Mouse (Mus musculus) limb, embryonic 12.5 days (tissue): Measurements from ENCODE around the gene Actr1b. TPM values are rescaled to one million over a fixed set of nuclear protein-coding genes. Genes with fewer than 3 reads are reported as not detected.
"Not testable (repeated sequence)": the region's sequence is repeated elsewhere in the genome, so short reads cannot be mapped to it uniquely, and the experiment has no call there.

ENCODE experiments used
- ATAC-seq: fragments of 200-750 bp; cut with Nextera tagmentation; 2 replicates; pipeline ENCODE4 v1.8.0; 2017; ENCODE audit warnings: low read depth, moderate TSS enrichment; ENCODE audit not compliant: insufficient number of reproducible peaks, insufficient read depth, low FRiP score, low TSS enrichment
- H3K27ac ChIP-seq: fragments of 300-500 bp; sonication (generic); 2 replicates; pipeline ENCODE4 v1.5.1; 2016; ENCODE audit warnings: mild to moderate bottlenecking, moderate library complexity
- H3K27me3 ChIP-seq: fragments of 300-500 bp; sonication (generic); 2 replicates; pipeline ENCODE4 v1.6.1; 2016; ENCODE audit warnings: mild to moderate bottlenecking, moderate library complexity
- H3K36me3 ChIP-seq: fragments of 300-500 bp; sonication (generic); 2 replicates; pipeline ENCODE4 v1.6.1; 2016; ENCODE audit warnings: mild to moderate bottlenecking, moderate library complexity
- H3K4me1 ChIP-seq: fragments of 300-500 bp; sonication (generic); replicated peaks from 2 replicates; pipeline ENCODE4 v1.6.1; 2016
- H3K4me2 ChIP-seq: fragments of 300-500 bp; sonication (generic); 2 replicates; pipeline ENCODE4 v1.6.1; 2016; ENCODE audit warnings: mild to moderate bottlenecking, moderate library complexity
- H3K4me3 ChIP-seq: fragments of 300-500 bp; sonication (generic); replicated peaks from 2 replicates; pipeline ENCODE4 v1.5.1; 2016; ENCODE audit warnings: mild to moderate bottlenecking
- H3K9ac ChIP-seq: fragments of 300-500 bp; sonication (generic); replicated peaks from 2 replicates; pipeline ENCODE4 v1.6.1; 2016; ENCODE audit warnings: mild to moderate bottlenecking, moderate library complexity
- H3K9me3 ChIP-seq: fragments of 300-500 bp; sonication (generic); 2 replicates; pipeline ENCODE4 v1.6.1; 2016; ENCODE audit warnings: mild to moderate bottlenecking, moderate library complexity
- WGBS: fragments of 180-500 bp; shearing (Covaris S2); methylation state at CpG from one replicate; pipeline ENCODE4 v1.1.7; 2016; 5-methylcytosine and 5-hydroxymethylcytosine counted together
- polyA plus RNA-seq: library from polyadenylated mRNA; unstranded; fragments of >200 nt; fragmentation: Nextera tagmentation; extraction: Ambion mirVana; gene quantifications from 2 replicates; pipeline ENCODE4 v1.2.1, GENCODE M21; 2016

Gene Actr1b
- polyA plus RNA-seq, 1 experiment from 2014 or later: 114 TPM

DNA sequence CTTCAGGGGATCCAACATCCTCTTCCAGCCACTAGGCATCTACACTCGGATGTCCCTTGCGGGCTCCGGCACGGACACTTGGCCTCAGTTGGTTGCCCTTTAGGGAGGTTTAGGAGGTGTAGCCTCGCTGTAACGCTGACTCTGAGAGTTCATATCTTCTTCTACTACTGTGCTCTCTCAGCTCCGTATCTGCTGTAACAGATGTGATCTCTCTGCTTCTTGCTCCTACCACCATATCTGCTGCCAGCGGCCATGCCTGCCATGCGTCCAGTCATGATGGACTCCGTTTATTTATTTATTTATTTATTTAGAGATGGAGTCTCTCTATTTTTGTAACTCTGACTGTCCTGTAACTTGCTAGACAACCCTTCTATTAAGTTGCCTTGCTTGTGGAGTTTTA lies 43.0 kb downstream of the Actr1b start:
- 90% methylated on average over 10 of the region's 10 CpGs for WGBS
- Histone ChIP-seq H3K36me3 (no peaks in the 10 kb centered on the region), H3K4me1 (peaks cover 4% of the 10 kb centered on the region; the same call in 1 of the 2 replicates), H3K4me2 (no peak overlapping the region), H3K27ac (no peak overlapping the region), H3K9ac (no peak overlapping the region), H3K9me3 (no peaks in the 10 kb centered on the region), H3K27me3 (no peaks in the 10 kb centered on the region), H3K4me3 (no peak overlapping the region)
- no peak for ATAC-seq

DNA sequence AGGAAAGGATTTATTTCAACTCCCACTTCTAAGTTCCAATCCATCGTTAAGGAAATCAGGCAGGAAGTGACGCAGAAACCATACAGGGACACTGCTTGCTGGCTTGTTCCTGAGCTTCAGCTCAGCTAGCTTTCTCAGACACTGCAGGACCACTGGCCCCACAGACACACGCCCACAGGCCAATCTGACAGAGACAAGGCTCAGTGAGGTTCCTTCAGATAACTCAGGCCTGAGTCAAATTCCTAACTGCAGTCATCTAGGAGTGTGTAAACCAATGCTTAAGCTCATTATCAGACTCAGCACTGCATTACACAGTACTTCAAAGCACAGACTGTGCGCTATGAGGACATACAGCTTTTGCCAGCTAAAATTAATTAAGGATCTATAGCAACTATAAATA lies 44.0 kb downstream of the Actr1b start:
- no peaks in the 10 kb centered on the region for H3K36me3 ChIP-seq
- H3K4me1 ChIP-seq: peaks cover 7% of the 10 kb centered on the region; the same call in 1 of the 2 replicates
- H3K9ac ChIP-seq: no peak overlapping the region
- no peak for ATAC-seq
- no peak overlapping the region for H3K27ac ChIP-seq
- H3K4me2 ChIP-seq: no peak overlapping the region
- H3K4me3 ChIP-seq: no peak overlapping the region
- WGBS: 63% methylated on average over 4 of the region's 4 CpGs
- no peaks in the 10 kb centered on the region for H3K9me3 ChIP-seq
- no peaks in the 10 kb centered on the region for H3K27me3 ChIP-seq

DNA sequence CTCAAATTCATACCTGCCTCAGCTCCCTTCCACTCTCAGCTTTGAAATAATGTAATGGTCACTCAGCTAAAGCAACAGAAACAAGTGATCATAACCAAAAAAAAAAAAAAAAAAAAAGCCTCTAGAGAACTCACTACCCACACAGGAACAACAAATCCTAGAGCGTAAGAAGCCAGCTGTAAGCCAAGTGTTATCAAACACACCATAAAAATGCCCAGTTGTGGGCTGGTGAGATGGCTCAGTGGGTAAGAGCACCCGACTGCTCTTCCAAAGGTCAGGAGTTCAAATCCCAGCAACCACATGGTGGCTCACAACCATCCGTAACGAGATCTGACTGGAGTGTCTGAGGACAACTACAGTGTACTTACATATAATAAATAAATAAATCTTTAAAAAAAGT lies 46.2 kb downstream of the Actr1b start:
- H3K4me2 ChIP-seq, H3K27me3 ChIP-seq, H3K4me3 ChIP-seq, ATAC-seq, H3K36me3 ChIP-seq, H3K4me1 ChIP-seq, H3K9ac ChIP-seq, H3K9me3 ChIP-seq, H3K27ac ChIP-seq: not testable (repeated sequence)
- 48% methylated on average over 4 of the region's 4 CpGs for WGBS

DNA sequence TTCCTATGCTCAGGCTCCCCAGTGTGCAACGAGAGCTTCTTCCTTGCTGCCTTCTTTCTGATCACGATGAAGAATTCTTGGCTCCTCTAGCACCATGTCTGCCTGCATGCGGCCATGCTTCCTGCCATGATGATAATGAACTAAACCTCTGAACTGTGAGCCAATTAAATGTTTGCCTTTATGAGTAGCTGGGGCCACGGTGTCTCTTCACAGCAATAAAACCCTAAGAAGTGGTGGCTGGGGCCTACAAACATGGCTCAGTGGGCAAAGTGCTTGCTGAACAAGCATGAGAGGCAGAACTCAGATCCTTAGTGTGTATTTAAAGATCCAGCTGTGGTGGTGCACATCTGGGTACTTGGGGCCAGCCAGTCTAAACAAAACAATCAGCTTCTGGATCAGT lies 48.3 kb downstream of the Actr1b start:
- Histone ChIP-seq H3K9ac (no peak overlapping the region), H3K4me3 (no peak overlapping the region), H3K9me3 (no peaks in the 10 kb centered on the region), H3K4me2 (no peak overlapping the region), H3K27me3 (no peaks in the 10 kb centered on the region), H3K4me1 (peaks cover 9% of the 10 kb centered on the region; the same call in 1 of the 2 replicates), H3K27ac (no peak overlapping the region), H3K36me3 (no peaks in the 10 kb centered on the region)
- 42% methylated on average over 4 of the region's 4 CpGs for WGBS
- no peak for ATAC-seq

DNA sequence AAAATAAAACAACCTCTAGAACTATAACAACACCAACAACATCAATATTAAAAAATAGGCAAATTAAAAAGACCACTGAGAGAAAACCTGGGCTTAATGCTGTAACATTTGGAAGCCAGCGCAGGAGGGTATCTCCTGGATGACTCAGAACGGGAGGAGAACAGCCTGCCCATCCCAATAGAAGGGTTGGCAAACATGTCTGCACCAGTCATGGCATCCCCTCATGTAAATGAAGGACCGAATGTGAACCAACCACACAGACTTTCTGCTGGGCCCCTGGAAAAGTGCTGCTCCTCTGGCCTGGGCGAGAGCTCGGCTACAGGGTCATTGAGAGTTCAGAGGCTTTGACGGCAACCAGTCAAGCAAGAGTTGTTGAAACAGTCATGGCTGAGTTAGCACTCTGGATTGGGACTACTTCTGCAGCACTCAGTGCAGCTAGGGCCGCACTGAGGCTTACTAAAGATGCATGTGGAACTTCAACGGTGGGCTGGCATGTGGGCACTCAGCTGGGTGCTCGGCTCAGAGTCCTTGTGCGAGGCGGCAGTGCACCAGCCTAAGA lies 49.0 kb downstream of the Actr1b start:
- 74% methylated on average over 11 of the region's 11 CpGs for WGBS

DNA sequence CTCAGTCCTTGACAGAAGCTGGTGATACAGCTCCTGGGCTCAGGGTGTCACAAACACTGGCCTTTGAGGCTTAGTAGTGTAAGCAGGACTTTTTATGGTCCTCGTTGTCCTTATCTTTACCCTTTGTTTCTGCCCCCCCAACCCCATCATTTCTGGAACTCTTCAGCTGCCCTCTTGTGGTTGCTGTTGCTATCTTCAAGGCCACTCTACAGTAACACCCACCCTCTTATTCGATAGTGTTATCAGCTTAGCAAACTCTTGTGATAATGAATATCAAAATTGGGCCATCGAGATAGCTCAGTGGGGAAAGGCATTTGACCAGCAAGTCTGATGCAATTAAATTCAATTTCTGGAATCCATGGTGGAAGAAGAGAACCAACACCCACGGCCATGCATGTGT lies 49.8 kb downstream of the Actr1b start:
- no peaks in the 10 kb centered on the region for H3K27me3 ChIP-seq
- no peak for ATAC-seq
- H3K4me2 ChIP-seq: no peak overlapping the region
- no peaks in the 10 kb centered on the region for H3K36me3 ChIP-seq
- no peak overlapping the region for H3K4me3 ChIP-seq
- no peak overlapping the region for H3K27ac ChIP-seq
- no peak overlapping the region for H3K9ac ChIP-seq
- WGBS: 66% methylated on average over 4 of the region's 4 CpGs
- no peaks in the 10 kb centered on the region for H3K9me3 ChIP-seq
- H3K4me1 ChIP-seq: peaks cover 9% of the 10 kb centered on the region; the same call in 1 of the 2 replicates

More for the DNA sequence above, 49.0 kb downstream of the Actr1b start:
- no peaks in the 10 kb centered on the region for H3K36me3 ChIP-seq
- no peak overlapping the region for H3K4me3 ChIP-seq
- H3K9ac ChIP-seq: no peak overlapping the region
- H3K4me1 ChIP-seq: peaks cover 9% of the 10 kb centered on the region; the same call in 1 of the 2 replicates
- no peak for ATAC-seq
- no peaks in the 10 kb centered on the region for H3K9me3 ChIP-seq
- H3K27me3 ChIP-seq: no peaks in the 10 kb centered on the region
- peak overlapping the region; percentile 30; the same call in 1 of the 2 replicates for H3K27ac ChIP-seq
- no peak overlapping the region for H3K4me2 ChIP-seq

DNA sequence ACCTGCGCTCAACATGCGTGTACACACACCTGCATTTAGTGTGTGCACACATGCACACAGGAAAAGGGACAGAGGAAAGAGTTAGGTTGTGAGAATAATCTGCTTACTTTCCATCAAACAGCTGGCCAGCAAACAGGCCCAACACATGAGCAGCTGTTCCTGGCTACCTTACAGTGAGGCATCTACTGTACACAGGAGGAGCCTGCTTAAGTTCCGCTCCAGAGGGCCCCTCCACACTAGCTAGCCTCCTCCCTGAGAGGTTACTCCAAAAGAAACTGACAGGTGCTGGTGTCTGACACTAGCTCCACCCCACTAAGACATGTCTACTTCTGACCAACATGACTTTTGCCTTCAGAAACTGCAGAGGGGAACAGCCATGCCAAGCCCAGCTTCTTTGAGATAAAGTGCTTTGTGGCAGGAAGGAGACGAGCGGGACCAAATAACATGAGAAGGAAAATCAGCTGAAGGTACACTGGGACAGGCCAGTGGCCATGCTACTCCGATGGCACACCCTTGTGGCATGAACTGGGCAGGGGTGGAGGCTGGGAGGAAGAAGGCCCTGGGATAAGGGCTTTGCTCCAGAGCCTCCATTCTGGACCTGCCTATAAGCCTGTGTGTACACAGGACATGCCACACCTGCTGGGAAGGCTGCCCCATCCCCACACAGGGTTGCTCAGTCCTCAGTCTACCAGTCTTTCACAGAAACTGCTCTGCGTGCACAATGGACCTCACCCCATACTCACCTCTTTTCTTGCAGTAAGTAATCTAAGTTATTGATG lies 55.4 kb downstream of the Actr1b start:
- 85% methylated on average over 7 of the region's 7 CpGs for WGBS
- H3K9me3 ChIP-seq: no peaks in the 10 kb centered on the region

DNA sequence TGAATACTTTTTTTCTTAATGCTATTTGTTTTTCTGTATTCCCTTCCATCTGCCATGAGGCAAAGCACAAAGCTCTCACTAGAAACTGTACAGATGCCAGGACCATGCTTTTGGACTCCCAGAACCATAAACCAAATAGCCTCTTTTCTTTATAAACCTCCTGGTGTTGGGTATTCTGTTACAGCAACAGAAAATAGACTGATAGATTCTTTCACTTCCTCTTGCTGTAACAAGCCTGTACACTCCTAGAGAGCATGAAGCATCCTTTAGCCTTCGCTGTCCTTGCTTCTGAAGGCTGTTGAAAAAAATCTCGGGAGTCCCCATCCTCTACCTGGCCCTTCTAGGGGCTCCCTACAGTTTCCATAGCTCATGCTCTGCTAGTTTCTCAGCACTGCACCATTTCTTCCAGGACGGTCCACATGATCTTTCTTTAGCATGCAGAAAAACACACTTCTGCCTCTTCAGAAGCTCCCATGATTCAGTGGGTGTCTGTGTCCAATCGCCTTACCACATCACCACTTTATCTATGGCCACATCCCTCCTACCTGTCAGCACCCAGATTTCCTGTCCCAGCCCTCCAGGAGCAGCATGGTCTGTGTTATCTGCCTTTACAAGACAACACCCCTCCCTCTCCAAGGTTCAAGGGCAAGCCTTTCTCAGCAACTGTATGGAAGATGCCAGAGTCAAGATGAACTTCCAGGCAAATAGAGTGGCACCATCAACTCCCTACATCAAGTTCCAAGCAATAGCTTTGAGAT lies 56.4 kb downstream of the Actr1b start:
- Histone ChIP-seq H3K36me3 (no peaks in the 10 kb centered on the region), H3K9ac (no peak overlapping the region), H3K4me3 (no peak overlapping the region), H3K9me3 (no peaks in the 10 kb centered on the region), H3K4me1 (no peaks in the 10 kb centered on the region), H3K27ac (no peak overlapping the region), H3K27me3 (no peaks in the 10 kb centered on the region), H3K4me2 (no peak overlapping the region)
- no peak for ATAC-seq
- WGBS: 85% methylated on average over 4 of the region's 4 CpGs

More for the DNA sequence above, 55.4 kb downstream of the Actr1b start:
- no peak overlapping the region for H3K27ac ChIP-seq
- no peaks in the 10 kb centered on the region for H3K36me3 ChIP-seq
- no peak overlapping the region for H3K4me2 ChIP-seq
- no peak for ATAC-seq
- H3K9ac ChIP-seq: no peak overlapping the region
- H3K4me3 ChIP-seq: no peak overlapping the region
- no peaks in the 10 kb centered on the region for H3K4me1 ChIP-seq
- no peaks in the 10 kb centered on the region for H3K27me3 ChIP-seq

DNA sequence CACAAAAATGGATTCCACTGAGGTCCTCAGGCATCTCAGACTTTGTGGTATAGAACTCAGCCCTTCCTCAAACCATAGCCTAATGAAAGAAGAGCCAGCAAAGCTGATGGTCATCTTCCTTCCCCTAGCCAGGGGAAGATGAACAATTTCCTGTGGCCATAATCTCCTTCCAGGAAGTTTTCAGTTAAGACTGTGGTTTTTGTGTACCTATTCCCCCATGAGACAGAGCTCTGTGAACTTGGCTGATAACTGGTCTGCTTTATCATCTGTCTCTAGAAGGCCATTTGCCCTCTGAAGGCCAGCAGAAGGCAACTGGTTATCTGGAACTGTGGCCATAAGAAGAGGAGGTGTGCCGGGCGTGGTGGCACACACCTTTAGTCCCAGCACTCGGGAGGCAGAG lies 58.0 kb downstream of the Actr1b start:
- Histone ChIP-seq H3K9ac (no peak overlapping the region), H3K4me1 (no peaks in the 10 kb centered on the region), H3K9me3 (no peaks in the 10 kb centered on the region), H3K4me3 (no peak overlapping the region), H3K36me3 (no peaks in the 10 kb centered on the region), H3K27me3 (no peaks in the 10 kb centered on the region), H3K4me2 (no peak overlapping the region), H3K27ac (no peak overlapping the region)
- ATAC-seq: no peak
- WGBS: 87% methylated on average over 3 of the region's 3 CpGs

DNA sequence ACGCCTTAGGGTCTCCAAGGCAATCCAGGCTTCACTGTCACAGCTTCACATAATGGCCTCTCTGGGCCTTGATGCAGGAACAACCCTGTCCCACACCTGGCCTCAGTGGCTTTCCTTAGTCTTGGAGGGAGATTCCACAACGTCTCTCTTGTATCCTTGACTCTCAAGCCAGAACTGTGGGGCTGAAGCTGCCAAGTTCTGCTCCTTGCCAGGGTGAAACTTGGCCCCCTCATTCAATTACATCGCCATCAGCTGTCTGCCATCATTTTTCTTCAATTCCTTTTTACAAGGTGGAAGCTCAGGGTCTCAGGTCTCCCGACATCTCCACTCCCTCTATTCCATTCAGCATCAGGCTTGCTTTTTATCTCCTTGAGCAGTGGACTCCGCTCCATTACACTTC lies 59.2 kb downstream of the Actr1b start:
- H3K9me3 ChIP-seq: no peaks in the 10 kb centered on the region
- ATAC-seq: no peak

More for the DNA sequence above, 59.2 kb downstream of the Actr1b start:
- WGBS: 92% methylated on average over 5 of the region's 5 CpGs
- Histone ChIP-seq H3K4me1 (no peaks in the 10 kb centered on the region), H3K4me2 (no peak overlapping the region), H3K4me3 (no peak overlapping the region), H3K36me3 (no peaks in the 10 kb centered on the region), H3K27me3 (no peaks in the 10 kb centered on the region), H3K27ac (no peak overlapping the region), H3K9ac (no peak overlapping the region)
